Mouse (Mus musculus) embryo, embryonic 10.5 days (tissue): ENCODE results near the gene Uckl1.

Experiments used
- DNase-seq: peaks from one replicate; pipeline ENCODE4 v3.0.0-alpha.2; 2015; ENCODE audit warnings: low spot score

Uckl1 gene

GRCm38 (mm10) chr2:181572921-181573920 lies 11.5 kb downstream of the Uckl1 start:
- no peak for DNase-seq

DNA sequence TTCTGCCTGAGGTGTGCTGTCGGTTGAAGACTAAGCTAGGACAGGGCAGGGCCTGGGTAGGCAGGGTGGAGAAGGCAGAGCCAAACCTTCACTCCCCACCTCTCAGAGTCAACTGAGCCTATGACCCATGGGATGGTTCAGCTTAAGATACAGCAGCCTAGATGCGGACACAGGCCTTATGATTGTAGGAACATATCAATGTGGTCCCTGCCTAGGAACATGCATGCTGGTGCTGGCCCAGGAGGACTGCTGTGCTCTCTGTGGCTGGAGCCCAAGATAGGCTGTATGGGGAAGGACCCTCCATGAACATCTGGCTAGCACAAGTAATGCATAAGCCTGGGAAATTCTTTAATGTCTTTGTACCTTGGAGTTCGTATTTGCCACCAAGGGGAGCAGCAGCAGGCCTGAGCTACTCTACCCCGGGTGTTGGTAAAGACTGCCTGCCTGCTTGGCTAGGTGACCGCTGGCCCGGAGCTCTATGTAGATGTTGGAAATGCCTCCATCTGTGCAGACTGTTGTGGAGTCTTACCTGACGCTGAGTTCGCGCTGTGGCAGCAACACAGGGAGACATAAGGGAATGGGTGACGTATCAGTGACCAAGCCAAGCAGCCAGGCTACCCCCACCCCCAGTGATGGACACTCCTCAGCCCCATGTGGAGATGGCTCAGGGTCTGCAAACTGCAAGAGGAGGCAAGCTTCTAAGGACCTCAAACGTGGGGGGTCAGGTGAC lies 12.6 kb downstream of the Uckl1 start:
- no peak for DNase-seq

DNA sequence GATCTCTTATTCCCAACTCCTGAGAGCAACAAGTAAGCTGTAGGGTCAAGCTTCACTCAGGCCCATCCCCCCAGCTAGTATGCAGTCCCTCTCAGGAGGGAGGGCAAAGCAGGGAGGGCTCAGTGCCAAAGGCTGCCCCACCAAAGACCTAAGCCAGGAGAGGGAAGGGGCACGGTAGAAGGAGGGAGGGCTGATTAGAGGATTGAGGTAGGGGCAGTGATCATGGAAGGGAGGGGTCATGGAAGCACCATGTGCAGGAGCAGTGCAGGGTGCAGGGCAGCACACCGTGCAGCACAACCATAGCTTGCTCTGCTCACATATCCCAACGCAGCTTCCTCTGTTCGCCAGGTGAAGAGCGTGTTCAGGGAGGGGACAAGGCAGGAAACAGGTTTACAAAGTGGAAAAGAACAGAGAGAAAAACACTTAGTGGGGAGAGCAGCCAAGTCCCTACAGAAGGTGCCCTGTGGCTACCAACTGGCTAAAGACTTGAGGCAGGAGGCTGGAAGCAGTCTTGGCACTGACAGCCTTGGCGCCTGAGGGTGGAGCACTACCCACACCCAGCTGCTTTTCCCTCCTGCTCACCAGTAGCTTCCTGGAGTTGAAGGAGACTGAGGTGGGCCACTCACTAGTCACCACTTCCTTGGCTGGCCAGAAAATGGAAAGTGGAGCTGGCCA lies 13.6 kb downstream of the Uckl1 start:
- DNase-seq, result no peak

- no peak for DNase-seq
Measured at GRCm38 (mm10) chr2:181570375-181570774, 14.3 kb downstream of the Uckl1 start.

DNA sequence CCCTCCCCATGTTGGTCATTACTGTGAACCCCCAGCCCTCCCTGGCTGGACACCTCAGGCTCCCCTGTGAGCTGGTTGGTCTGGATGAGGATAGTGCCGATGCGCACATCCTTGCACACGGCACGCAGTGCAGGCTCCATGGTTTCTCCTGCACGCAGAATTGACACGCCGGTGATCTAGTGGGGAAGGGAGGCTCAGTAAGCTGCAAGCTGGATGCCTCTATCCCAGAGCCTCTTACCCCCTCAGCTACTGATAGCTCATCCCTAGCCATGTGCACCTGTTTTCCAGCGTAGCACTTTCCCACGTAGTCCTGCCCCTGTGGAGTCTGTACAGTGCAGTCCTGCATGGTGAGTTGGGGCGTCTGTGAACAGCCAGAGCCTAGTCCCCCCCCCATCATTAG lies 14.8 kb downstream of the Uckl1 start:
- DNase-seq, result no peak

DNA sequence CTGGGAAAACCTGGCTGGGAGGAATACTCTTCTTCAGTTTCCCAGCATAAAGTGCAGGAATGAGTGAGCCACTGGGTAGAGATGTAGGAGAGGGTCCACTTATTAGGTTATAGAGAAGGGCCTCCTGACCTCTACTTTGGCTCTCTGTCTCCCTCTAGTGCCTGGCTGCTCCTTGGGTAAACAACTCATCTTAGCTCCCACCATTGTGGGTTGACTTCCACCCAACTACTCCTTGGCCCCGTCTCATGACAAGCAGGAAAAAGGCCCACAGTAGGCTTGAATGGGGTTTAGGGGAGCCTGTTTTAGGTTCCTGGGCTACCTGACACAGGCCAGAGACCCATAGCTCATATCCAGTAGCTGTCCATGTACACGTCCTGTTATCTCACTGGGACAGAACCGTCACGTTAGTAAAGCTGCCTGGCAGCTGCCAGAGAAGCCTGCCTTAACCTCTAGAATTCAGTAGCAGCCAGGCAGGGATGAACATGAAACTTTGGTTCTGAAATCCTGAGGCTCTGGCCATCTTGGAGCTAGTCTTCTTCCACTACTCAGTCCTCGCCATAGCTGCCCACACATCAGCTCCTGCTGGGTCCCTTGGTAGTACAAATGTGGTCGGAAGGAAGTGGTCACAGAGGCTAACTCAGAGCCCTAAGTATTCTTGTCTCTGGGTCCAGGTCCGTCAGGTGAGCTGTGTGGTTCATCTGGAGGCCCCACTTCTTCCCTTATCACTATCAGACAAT lies 16.3 kb downstream of the Uckl1 start:
- DNase-seq, result peak; percentile 72

DNA sequence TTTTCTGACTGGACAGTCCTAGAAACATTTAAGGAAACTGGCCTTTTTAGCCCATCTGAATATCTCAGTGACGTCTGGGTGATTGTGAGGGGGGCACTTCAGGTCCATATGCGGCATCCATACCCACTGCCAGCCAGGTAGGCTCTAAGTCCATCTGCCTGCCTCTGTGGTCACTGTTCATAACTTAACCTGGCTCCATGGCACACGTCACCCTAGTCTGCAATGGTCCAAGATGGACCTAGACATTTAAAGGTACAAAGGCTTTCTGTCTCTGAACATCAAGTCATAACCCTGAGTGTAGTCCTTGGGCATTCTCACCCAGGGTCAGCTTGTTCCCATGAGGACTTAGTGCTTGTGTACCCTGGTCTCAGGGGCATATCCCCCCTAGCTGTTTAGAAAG lies 17.4 kb downstream of the Uckl1 start:
- no peak for DNase-seq

- DNase-seq, result no peak
Measured at GRCm38 (mm10) chr2:181553772-181554171, 30.9 kb downstream of the Uckl1 start.

DNA sequence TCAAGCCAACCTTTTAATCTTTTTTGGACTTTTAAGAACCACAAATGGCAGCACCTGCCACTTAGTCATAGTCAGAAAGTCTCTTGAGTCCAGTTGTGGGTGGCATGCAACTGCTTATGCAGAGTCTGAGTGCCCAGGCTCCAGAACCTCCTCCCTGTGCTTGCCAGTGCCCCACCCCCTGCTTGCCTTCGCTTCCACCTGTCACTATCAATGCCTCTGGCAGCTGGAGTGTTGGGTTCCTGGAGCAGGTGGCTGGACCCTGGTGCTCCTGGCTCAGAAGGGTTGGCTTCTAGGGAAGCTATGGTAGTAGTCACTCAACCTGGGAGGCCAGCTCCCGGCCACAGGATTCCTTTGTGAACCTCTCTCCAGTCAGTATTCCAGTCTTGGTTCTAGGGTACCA lies 34.5 kb downstream of the Uckl1 start:
- no peak for DNase-seq

- no peak for DNase-seq
Measured at GRCm38 (mm10) chr2:181548682-181549081, 36.0 kb downstream of the Uckl1 start.

GRCm38 (mm10) chr2:181548227-181548626 lies 36.5 kb downstream of the Uckl1 start:
- DNase-seq, result no peak

DNA sequence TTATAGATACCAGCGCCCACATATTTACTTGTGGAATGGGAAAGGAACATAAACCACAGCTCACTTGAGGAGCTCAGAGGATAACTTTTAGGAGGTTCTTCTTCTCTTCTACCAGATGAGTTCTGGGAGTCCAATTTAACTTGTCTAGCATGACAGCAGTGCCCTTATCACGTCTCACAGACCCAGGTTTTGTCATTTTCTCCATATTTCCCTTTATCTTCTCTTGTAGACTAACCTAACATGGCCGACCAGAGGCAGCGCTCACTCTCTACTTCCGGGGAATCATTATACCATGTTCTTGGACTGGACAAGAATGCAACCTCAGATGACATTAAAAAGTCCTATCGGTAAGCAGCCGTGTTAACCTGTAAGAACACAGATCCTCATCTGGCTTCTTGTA lies 38.5 kb downstream of the Uckl1 start:
- DNase-seq, result no peak

DNA sequence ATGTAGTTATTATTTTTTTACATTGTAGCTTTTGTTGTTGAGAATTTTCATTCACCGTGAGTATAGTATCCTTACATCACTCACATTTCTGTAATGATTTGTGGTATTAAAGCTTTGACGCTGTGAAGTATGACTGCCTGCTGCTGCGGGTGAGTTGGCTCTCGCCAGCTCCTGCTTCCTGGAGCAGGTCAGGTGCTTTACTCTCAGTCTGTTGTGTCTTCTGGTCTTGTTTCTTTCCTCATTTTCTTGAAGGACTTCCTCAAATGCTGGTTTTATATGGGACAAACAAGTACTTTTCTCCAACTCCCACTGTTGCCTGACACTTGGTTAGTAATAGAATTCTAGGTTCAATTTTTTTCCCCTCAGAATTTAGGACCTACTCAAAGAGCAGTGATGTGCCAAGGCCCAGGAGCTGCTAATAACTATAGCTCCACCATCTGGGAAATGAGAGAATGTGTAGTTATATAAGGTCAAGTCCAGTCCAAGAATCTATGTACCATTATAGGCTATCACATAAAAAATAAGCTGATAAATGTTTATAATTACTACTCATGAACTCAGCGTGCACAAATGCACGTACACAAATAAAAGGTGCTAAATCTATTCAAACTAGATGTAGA lies 42.8 kb downstream of the Uckl1 start:
- DNase-seq, result no peak

GRCm38 (mm10) chr2:181537444-181538047 lies 47.1 kb downstream of the Uckl1 start:
- DNase-seq, result peak; percentile 17

- DNase-seq, result no peak
Measured at GRCm38 (mm10) chr2:181536410-181536809, 48.3 kb downstream of the Uckl1 start.

GRCm38 (mm10) chr2:181532589-181532988 lies 52.1 kb downstream of the Uckl1 start:
- no peak for DNase-seq

DNA sequence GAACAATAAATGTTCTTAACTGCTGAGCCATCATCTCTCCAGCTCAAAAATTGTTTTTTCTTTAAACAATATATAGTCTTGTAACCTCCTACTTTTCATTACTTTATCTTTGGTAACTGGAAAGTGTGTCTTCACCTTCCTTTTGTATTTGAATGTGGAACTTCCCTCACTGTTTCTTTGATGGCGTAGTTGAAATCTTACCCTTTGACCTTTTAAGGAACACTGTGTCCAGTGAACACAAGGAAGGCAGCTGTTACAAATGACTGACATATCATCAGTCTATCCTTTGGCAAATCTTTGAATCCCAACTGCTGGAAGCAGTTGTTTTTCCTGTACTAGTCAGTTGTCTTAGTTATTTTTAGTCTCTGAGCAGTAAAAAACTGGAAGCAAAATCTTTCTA lies 55.6 kb downstream of the Uckl1 start:
- DNase-seq, result no peak

GRCm38 (mm10) chr2:181525526-181525925 lies 59.2 kb downstream of the Uckl1 start:
- no peak for DNase-seq

DNA sequence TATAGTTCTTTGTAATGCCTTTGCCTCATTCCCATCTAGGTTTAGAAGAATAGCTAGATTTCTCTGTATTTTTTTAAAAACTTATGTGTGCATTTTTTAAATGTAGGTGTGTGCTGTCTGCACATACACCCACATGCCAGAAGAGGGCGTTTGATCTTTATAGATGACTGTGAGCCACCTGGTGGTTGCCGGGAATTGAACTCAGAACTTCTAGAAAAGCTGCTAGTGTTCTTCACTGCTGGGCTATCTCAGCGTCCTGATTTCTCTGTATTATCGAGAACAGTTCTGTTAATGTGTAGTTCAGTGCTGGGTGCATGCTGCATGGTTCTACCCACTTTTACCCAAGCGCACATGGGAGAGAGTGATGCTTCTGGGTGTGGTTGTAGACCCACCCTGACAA lies 61.9 kb downstream of the Uckl1 start:
- peak; percentile 52 for DNase-seq

DNA sequence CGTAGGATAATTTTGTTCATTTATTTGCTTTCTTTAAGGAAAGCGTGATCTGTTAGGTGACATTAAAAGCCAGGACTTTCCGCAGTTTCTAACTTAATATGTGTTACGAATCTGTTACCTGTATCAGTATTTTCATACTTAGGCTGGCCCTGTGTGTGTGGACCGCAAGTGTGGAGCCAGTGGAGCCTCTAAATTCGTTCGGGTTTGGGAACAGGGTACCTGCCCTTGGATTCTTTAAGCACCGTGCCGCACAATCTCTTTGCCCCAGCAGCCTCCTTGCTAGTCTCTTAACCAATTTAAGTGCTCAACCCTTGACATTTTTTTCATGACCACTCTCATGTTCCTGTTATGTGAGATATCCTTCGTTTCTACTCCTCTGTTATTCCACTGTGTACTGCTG lies 63.2 kb downstream of the Uckl1 start:
- no peak for DNase-seq

DNA sequence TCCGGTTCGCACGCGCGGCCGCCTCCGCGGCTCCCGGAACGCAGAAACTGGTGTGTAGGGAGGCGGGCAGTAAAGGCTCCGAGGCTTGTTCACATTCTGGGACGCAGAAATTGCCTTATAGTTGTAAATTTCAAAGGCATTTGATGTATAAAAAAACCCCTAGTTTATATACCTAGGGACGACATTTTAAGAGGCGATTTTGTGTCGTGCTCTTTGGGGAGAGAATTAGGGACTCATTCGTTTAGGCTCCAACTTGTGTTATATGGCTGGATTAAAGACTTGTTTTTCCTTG lies 63.8 kb downstream of the Uckl1 start:
- no peak for DNase-seq
